Comparison of ENCODE assay signal across 9 mouse cellular contexts in genomic region chr6:116386045-116386415, GRCm38 (mm10). TPM values are rescaled to one million over a fixed set of nuclear protein-coding genes. Genes with fewer than 3 reads are reported as not detected.
DNase-seq lines count a peak whose midpoint lies in the region; ATAC-seq and TF ChIP-seq lines count a peak whose summit lies in the region.
"Had no signal": no experiment of that assay in that cellular context is flagged by ENCODE, and none has a peak within 500 bp of the region (broad histone marks: within the 10 kb centered on the region; RNA-seq: fewer than 3 reads in every experiment).

No protein-coding gene starts in this region.

- 37% methylated on average over 4 of the region's 4 CpGs for WGBS in lung, embryonic 15.5 days
- 59% methylated on average over 4 of the region's 4 CpGs for WGBS in lung, adult 2 months
- WGBS in hindbrain, embryonic 10.5 days = 35% methylated on average over 4 of the region's 4 CpGs
- WGBS in stomach, embryonic 15.5 days = 33% methylated on average over 4 of the region's 4 CpGs

- no peaks in the 10 kb centered on the region for H3K36me3 ChIP-seq in lung, embryonic 15.5 days
- H3K36me3 ChIP-seq in hindbrain, embryonic 10.5 days = no peaks in the 10 kb centered on the region
- H3K36me3 ChIP-seq in stomach, embryonic 15.5 days = no peaks in the 10 kb centered on the region

- peak overlapping the region; percentile 22; the same call in 1 of the 2 replicates for H3K4me2 ChIP-seq in lung, embryonic 15.5 days
- H3K4me2 ChIP-seq in stomach, embryonic 15.5 days = peak overlapping the region; percentile 40

- no peak for TF ChIP-seq POLR2A in lung, adult 2 months (IDR thresholded peaks at IDR 0.05; ENCODE audit: borderline replicate concordance, extremely low read depth, low read depth, low read length)

- peaks cover 18% of the 10 kb centered on the region for H3K4me1 ChIP-seq in lung, embryonic 15.5 days
- H3K4me1 ChIP-seq in lung, adult 2 months (ENCODE audit: control insufficient read depth, insufficient read depth, low read length) = no peaks in the 10 kb centered on the region; the same call in 1 of the 2 replicates
- H3K4me1 ChIP-seq in hindbrain, embryonic 10.5 days (replicated peaks) = peaks cover 22% of the 10 kb centered on the region
- H3K4me1 ChIP-seq in stomach, embryonic 15.5 days = peaks cover 9% of the 10 kb centered on the region

- peak; percentile 90; the same call in 1 of the 2 replicates for ATAC-seq in lung, embryonic 15.5 days (ENCODE audit: borderline replicate concordance, extremely low read depth, low FRiP score, low TSS enrichment)
- ATAC-seq in stomach, embryonic 15.5 days (ENCODE audit: insufficient read depth, low FRiP score, low read depth) = peak; percentile 83; the same call in 1 of the 2 replicates

- DNase-seq in lung, adult 2 months = no peak
- no peak for DNase-seq in hindbrain, embryonic 10.5 days (ENCODE audit: low spot score)
- peak; percentile 64 to 82 for DNase-seq in kidney, postnatal 25 days
- DNase-seq in gastrocnemius, adult 8-10 months (ENCODE audit: low spot score in 2 of 2) = no peak
- DNase-seq in gastrocnemius, postnatal 14 days = no peak
- DNase-seq in cerebellum, postnatal 10 days = no peak
- DNase-seq: cerebellum, adult 11-12 months had no signal

- H3K27ac ChIP-seq in lung, embryonic 15.5 days = peak overlapping the region; percentile 63; the same call in 1 of the 2 replicates
- H3K27ac ChIP-seq in hindbrain, embryonic 10.5 days = peak overlapping the region; percentile 69; the same call in 1 of the 2 replicates
- H3K27ac ChIP-seq in stomach, embryonic 15.5 days = peak overlapping the region; percentile 46; the same call in 1 of the 2 replicates

- H3K27me3 ChIP-seq in lung, embryonic 15.5 days = no peaks in the 10 kb centered on the region
- no peaks in the 10 kb centered on the region for H3K27me3 ChIP-seq in hindbrain, embryonic 10.5 days (ENCODE audit: insufficient read depth, poor library complexity, severe bottlenecking)
- no peaks in the 10 kb centered on the region for H3K27me3 ChIP-seq in stomach, embryonic 15.5 days (replicated peaks)

- no peak for TF ChIP-seq CTCF in lung, adult 2 months (IDR thresholded peaks at IDR 0.05; ENCODE audit: insufficient read depth, low read length)

- intact Hi-C loops in gastrocnemius, postnatal 14 days (cut with DNase I; ENCODE audit: low total_unique reads) = no loop called here

- H3K9ac ChIP-seq in lung, embryonic 15.5 days = no peak overlapping the region
- no peak overlapping the region for H3K9ac ChIP-seq in stomach, embryonic 15.5 days

- no peak overlapping the region for H3K4me3 ChIP-seq in lung, embryonic 15.5 days
- H3K4me3 ChIP-seq in lung, adult 2 months (replicated peaks; ENCODE audit: extremely low read depth, low read depth, low read length) = no peak overlapping the region
- H3K4me3 ChIP-seq in hindbrain, embryonic 10.5 days = no peak overlapping the region
- H3K4me3 ChIP-seq in stomach, embryonic 15.5 days (replicated peaks) = no peak overlapping the region

- no peaks in the 10 kb centered on the region for H3K9me3 ChIP-seq in lung, embryonic 15.5 days
- no peaks in the 10 kb centered on the region for H3K9me3 ChIP-seq in hindbrain, embryonic 10.5 days
- no peaks in the 10 kb centered on the region for H3K9me3 ChIP-seq in stomach, embryonic 15.5 days

RNA-seq across cellular contexts. Expression of gene March8, which starts 48.2 kb away (rescaled TPM):
- polyA plus RNA-seq in lung, embryonic 15.5 days (2015; fragmentation: Nextera tagmentation; extraction: Ambion mirVana) = 33.9 and 35.3 TPM in 2 replicates
- 46.0 and 50.6 TPM in 2 replicates for polyA plus RNA-seq in lung, adult 2 months (2012; rRNA removed)
- 31.2 and 42.0 TPM in 2 replicates for polyA plus RNA-seq in hindbrain, embryonic 10.5 days (2016; fragmentation: Nextera tagmentation; extraction: Ambion mirVana)
- 33.6 and 38.2 TPM in 2 replicates for polyA plus RNA-seq in stomach, embryonic 15.5 days (2015; fragmentation: Nextera tagmentation; extraction: Ambion mirVana)
- 10 to 100 TPM; 24.6 to 36.1 (median 30.6) TPM for total RNA-seq in gastrocnemius, adult 8-10 months (2022)
- total RNA-seq in gastrocnemius, postnatal 14 days (2021) = 10 to 100 TPM; 20.8 to 28.3 TPM

Comparison
In these comparisons a context has a peak if more than half of its experiments do, and no peak if none do; other contexts are left out.
1. DNase-seq: peak in kidney, postnatal 25 days (2 of 2); none in lung, adult 2 months (single experiment), hindbrain, embryonic 10.5 days (single experiment), gastrocnemius, adult 8-10 months (0 of 2), gastrocnemius, postnatal 14 days (single experiment) and cerebellum, postnatal 10 days (0 of 2).
2. Peak in every context shown above with its lines, with median percentiles within 50 percentile points of each other: H3K27ac ChIP-seq.